Mouse (Mus musculus): Measurements from ENCODE around the gene Gucy1b2.

The Gucy1b2 gene

DNA sequence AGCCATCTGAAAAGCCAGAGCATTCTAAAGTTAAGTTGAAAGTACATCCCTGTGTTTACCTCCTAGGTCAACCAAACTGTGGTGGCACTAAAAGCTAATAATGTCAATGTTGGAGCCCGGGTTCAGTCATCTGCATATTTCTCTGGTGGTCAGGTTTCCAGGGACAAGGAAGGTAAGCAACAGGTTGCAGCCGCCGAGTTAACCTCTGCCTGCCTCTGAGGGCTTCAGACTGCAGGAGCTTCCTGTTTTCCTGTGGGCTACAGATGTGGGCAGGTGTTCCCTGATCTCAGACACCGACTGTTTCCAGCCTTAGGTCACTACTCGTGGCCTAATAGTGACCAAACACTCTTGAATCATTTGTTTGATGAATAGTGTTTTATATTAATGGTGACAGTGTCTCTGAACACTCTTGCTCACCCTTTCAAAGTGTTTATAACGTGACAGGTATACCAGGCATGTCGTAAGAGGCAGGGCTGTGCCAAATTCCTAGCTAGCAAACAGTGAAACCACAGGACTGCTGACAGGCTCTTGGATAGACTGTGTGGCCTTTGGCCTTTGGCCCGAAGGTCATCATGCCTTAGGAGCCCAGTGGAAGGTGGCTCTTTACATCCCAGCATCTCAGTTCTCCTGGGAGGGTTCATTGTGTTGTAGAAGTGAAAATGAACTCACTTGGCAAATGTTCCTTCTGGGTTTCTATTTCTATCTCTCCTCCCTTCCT lies 94.7 kb downstream of the Gucy1b2 start:
- DNase-seq = no peak

DNA sequence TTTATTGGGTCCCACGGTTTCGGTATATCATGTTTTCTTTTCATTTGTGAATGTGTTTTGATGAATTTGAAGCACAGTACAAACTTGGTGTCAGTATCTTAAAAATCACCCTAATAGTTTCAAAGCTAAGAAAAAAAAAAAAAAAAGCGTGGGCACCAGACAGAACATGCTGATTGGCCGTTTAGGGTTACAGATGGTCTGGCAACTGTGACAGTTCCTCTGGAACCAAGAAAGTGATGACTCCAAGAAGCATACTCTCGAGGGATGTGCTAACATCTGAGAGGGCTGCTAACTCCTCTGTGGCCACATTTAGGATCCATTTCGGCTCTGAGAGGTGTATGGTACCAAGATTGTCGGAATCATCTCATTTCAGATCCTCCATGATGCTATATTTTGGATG lies 100.9 kb downstream of the Gucy1b2 start:
- DNase-seq = no peak

DNA sequence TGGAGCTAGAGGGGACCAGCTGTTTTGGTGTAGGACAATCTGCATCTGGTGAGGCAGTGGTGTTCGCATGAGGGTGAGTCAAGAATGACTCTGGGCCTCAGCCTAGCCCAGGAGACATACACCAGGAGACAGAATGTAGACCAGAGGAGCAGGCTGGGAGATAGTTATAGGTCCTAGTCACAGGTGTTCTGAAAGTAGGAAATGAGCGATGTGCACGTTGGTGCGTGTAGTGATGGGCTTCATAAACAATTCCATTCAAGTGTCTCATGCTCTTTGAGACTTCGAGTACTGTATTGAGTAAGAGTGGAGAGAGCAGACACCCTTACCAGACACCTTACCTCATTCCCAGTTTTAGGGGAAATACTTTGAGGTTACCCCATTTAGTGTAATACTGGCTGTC lies 102.3 kb downstream of the Gucy1b2 start:
- DNase-seq = no peak

DNA sequence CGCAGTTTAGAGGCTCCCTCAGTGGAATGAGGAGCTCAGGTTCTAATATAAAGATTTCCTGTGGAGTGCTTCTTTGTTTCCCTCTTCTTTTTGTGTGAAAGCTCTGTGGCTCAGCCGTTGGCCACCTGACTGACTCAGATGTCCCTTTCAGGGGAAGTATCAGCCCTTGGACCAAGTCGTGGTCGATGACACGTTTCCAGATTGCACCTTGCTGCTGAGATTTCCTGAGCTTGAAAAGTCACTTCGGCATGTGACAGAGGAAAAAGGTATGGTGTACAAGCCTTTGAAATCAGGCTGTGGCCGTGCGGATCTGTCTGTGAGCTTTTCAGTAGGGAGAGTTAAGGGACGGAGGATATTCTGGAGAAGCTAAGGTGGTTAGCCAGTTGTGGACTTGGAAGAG lies 102.7 kb downstream of the Gucy1b2 start:
- no peak for DNase-seq

- DNase-seq = no peak
Measured at GRCm38 (mm10) chr14:62350890-62351289, 105.2 kb downstream of the Gucy1b2 start.

DNA sequence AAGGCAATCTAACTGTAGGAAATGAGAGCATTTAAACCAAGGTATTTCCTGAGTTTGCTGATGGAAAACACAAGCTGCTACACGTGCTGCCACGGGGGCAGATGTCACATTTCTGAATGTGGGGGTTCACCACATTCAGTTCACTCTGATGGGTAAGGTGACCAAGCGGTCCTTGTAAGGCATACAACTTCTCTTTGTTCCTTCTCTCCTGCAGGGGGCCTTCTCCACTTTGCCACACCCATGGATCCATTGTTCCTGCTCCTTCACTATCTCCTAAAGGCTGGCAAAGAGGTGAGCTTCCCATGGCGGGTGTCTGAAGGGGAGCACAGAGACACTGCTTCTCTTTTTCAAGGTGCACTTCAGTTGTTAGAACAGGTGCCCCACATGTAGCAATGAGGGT lies 105.9 kb downstream of the Gucy1b2 start:
- no peak for DNase-seq

DNA sequence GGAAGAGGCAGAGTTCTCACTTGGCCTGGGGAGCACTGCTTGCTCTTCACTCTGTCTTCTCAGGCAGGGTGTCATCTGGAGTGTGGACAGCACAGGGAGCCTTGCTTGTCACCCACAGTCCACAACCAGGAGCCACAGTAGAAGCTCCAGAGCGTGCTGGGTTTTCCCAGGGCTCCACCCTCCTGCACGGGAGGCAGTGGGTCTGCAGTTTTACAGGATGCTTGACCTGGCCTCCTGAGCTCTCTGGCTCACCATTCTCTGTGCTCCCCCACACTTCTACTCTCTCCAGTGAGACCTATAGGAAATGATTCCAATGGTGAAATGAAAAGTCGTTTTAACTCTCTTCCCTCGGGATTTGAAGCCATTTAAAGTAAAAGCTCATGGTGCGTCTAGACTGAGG lies 106.3 kb downstream of the Gucy1b2 start:
- DNase-seq = no peak

DNA sequence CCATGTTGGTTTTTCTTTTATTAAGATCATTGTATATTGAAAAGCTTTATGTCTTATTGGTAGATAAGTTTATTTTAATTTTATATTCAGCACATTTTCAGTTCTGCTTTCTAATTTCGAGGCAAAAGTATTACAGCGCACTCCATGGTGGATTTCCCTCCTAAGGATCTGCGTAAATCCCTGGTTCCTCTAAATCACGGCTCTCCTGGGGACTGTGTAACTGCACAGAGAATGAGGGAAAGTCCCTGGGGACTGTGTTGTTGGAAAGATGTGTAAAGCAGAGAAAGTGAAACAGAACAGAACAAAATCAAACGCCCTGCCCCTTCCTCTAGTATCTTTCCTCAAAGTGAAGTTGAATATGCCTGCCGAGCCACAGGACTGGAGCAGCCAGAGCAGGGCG lies 109.0 kb downstream of the Gucy1b2 start:
- no peak for DNase-seq

DNA sequence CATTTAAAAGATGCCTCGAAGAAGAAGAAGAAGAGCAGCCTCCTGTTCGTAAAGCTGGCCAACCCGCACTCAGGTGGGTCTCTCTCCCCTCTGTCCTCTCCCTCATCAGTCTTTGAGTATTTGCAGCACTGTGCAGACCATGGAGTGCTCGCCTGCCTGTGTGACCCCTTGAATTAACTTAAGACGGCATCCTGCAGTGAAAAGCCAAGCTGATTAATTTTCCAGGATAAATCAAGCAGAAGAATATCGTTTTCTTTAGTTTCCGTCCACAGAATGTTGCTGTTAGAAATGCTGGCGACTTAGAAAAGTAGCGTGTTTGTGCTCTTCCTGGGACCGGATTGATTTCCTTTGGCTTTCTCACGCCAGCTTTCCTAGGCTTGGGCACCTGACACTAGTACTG lies 109.5 kb downstream of the Gucy1b2 start:
- no peak for DNase-seq

Data from cerebellum, adult 9-11 months (tissue).